Mouse (Mus musculus): ENCODE results near the gene Slc24a3.

DNA sequence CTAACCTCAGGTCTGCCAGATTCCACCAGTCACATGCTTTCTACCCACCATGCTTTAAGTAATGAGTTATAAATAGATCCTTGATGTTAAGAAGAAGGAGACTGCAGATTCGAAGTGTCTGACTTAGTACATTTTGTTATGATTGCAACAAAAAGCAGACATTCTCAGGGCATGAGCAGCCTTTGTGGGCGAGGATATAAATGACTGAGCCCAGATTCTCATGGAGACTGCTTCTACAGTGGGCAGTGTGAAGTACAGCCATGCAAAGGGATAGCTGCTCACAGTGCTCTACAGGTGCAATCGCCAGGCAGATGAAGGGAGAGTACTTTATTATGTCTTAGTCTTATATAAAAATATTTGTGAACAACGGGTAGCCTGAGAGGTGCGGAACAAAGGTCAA, 49.8 kb upstream of the Slc24a3 start:
- TF ChIP-seq GATA1 (IDR thresholded peaks at IDR 0.05; ENCODE audit: borderline replicate concordance, low read length), result no peak
- TF ChIP-seq FLI1 (IDR thresholded peaks at IDR 0.05; ENCODE audit: low read length), result no peak
